Mouse (Mus musculus): Measurements from ENCODE around the gene Rad51b.

Gene Rad51b

GRCm38 (mm10) chr12:79297121-79297576 is at the start of gene Rad51b:
Gene Rad51b, plus strand, starts transcription at chr12:79297282.
- peaks cover 21% of the 10 kb centered on the region for H3K4me1 ChIP-seq (replicated peaks; ENCODE audit: low read depth, low read length)
- TF ChIP-seq NANOG (IDR thresholded peaks at IDR 0.05; ENCODE audit: borderline replicate concordance, low read length) (no peak), CTCF (conservative IDR thresholded peaks at IDR 0.05; ENCODE audit: low read length) (no peak), POU5F1 (IDR thresholded peaks at IDR 0.05; ENCODE audit: borderline replicate concordance, low read length) (no peak)
- H3K9me3 ChIP-seq (ENCODE audit: low read length) = no peaks in the 10 kb centered on the region
- peak within 1 kb of the TSS; percentile 89 for H3K4me3 ChIP-seq (replicated peaks; ENCODE audit: low read length)
- H3K36me3 ChIP-seq (ENCODE audit: insufficient read depth, low read length) = peaks cover 38% of the 10 kb centered on the region
- no peaks in the 10 kb centered on the region for H3K27me3 ChIP-seq (ENCODE audit: insufficient read depth, low read length)

DNA sequence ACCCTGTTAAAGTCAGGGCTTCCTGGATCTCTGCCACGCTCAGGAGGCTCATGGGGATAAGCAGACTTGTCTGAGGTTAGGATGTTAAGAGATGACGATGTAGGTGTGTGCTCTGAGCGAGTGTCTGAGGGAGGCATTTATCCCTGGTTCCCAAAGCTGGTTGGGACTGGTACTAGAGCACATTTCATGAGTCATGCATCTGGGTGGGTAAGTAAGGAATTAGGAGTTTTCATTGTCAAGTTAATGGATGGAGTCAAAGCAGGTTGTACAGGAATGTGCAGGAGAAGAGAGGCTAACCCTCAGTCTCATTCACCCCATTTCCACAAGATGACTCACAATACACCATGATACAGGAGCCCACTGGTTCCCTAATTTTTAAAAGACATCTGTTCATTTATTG is 49.0 kb upstream of the Rad51b start:
- TF ChIP-seq CTCF (conservative IDR thresholded peaks at IDR 0.05; ENCODE audit: low read length) (no peak), NANOG (IDR thresholded peaks at IDR 0.05; ENCODE audit: borderline replicate concordance, low read length) (no peak), POU5F1 (IDR thresholded peaks at IDR 0.05; ENCODE audit: borderline replicate concordance, low read length) (no peak)
- Histone ChIP-seq H3K36me3 (ENCODE audit: insufficient read depth, low read length) (peaks cover 100% of the 10 kb centered on the region), H3K9me3 (ENCODE audit: low read length) (no peaks in the 10 kb centered on the region), H3K4me3 (replicated peaks; ENCODE audit: low read length) (no peak overlapping the region), H3K4me1 (replicated peaks; ENCODE audit: low read depth, low read length) (0 out of 2 replicates have a peak, but pooled peaks cover 10% of the 10 kb centered on the region), H3K27me3 (ENCODE audit: insufficient read depth, low read length) (no peaks in the 10 kb centered on the region)

GRCm38 (mm10) chr12:79253294-79254053 is 43.6 kb upstream of the Rad51b start:
- Histone ChIP-seq H3K4me3 (replicated peaks; ENCODE audit: low read length) (no peak overlapping the region), H3K4me1 (replicated peaks; ENCODE audit: low read depth, low read length) (0 out of 2 replicates have a peak, but pooled peaks cover 5% of the 10 kb centered on the region), H3K27me3 (ENCODE audit: insufficient read depth, low read length) (no peaks in the 10 kb centered on the region), H3K9me3 (ENCODE audit: low read length) (no peaks in the 10 kb centered on the region), H3K36me3 (ENCODE audit: insufficient read depth, low read length) (peaks cover 97% of the 10 kb centered on the region)
- no peak for TF ChIP-seq POU5F1 (IDR thresholded peaks at IDR 0.05; ENCODE audit: borderline replicate concordance, low read length)
- TF ChIP-seq CTCF (conservative IDR thresholded peaks at IDR 0.05; ENCODE audit: low read length) = no peak
- no peak for TF ChIP-seq NANOG (IDR thresholded peaks at IDR 0.05; ENCODE audit: borderline replicate concordance, low read length)

GRCm38 (mm10) chr12:79254975-79255374 is 42.1 kb upstream of the Rad51b start:
- Histone ChIP-seq H3K4me3 (replicated peaks; ENCODE audit: low read length) (no peak overlapping the region), H3K9me3 (ENCODE audit: low read length) (no peaks in the 10 kb centered on the region), H3K36me3 (ENCODE audit: insufficient read depth, low read length) (peaks cover 93% of the 10 kb centered on the region), H3K4me1 (replicated peaks; ENCODE audit: low read depth, low read length) (no peaks in the 10 kb centered on the region), H3K27me3 (ENCODE audit: insufficient read depth, low read length) (no peaks in the 10 kb centered on the region)
- TF ChIP-seq CTCF (conservative IDR thresholded peaks at IDR 0.05; ENCODE audit: low read length) (no peak), POU5F1 (IDR thresholded peaks at IDR 0.05; ENCODE audit: borderline replicate concordance, low read length) (no peak), NANOG (IDR thresholded peaks at IDR 0.05; ENCODE audit: borderline replicate concordance, low read length) (no peak)

- no peak for TF ChIP-seq POU5F1 (IDR thresholded peaks at IDR 0.05; ENCODE audit: borderline replicate concordance, low read length)
- TF ChIP-seq NANOG (IDR thresholded peaks at IDR 0.05; ENCODE audit: borderline replicate concordance, low read length) = no peak
- no peak for TF ChIP-seq CTCF (conservative IDR thresholded peaks at IDR 0.05; ENCODE audit: low read length)
- H3K36me3 ChIP-seq (ENCODE audit: insufficient read depth, low read length) = peaks cover 92% of the 10 kb centered on the region
- H3K9me3 ChIP-seq (ENCODE audit: low read length) = no peaks in the 10 kb centered on the region
- no peak overlapping the region for H3K4me3 ChIP-seq (replicated peaks; ENCODE audit: low read length)
- H3K27me3 ChIP-seq (ENCODE audit: insufficient read depth, low read length) = no peaks in the 10 kb centered on the region
- no peaks in the 10 kb centered on the region for H3K4me1 ChIP-seq (replicated peaks; ENCODE audit: low read depth, low read length)
Measured at GRCm38 (mm10) chr12:79260154-79260553, 36.9 kb upstream of the Rad51b start.

GRCm38 (mm10) chr12:79261035-79261434 is 36.0 kb upstream of the Rad51b start:
- TF ChIP-seq CTCF (conservative IDR thresholded peaks at IDR 0.05; ENCODE audit: low read length) (peak; percentile 66), POU5F1 (IDR thresholded peaks at IDR 0.05; ENCODE audit: borderline replicate concordance, low read length) (no peak)
- Histone ChIP-seq H3K36me3 (ENCODE audit: insufficient read depth, low read length) (peaks cover 94% of the 10 kb centered on the region), H3K9me3 (ENCODE audit: low read length) (no peaks in the 10 kb centered on the region), H3K27me3 (ENCODE audit: insufficient read depth, low read length) (no peaks in the 10 kb centered on the region), H3K4me1 (replicated peaks; ENCODE audit: low read depth, low read length) (no peaks in the 10 kb centered on the region), H3K4me3 (replicated peaks; ENCODE audit: low read length) (no peak overlapping the region)

DNA sequence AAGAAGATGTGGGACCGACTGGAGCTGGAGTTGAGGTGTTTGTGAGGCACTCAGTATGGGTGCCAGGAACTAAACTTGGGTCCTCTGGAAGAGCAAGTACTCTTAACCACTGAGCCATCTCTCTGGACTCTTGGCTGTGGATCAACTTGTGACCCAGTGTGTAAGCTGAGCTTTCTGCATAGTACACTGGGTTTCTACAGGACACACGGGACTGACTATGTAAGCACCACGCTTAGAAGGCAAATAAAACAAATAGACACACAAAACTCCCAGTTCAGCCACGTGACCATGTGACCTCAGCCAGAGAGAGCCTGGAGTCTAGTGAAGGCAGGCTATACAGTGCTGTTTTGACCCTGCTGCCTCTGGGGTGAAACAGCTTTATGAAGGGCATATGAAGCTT is 24.5 kb upstream of the Rad51b start:
- Histone ChIP-seq H3K4me1 (replicated peaks; ENCODE audit: low read depth, low read length) (peaks cover 7% of the 10 kb centered on the region; the same call in 1 of the 2 replicates), H3K27me3 (ENCODE audit: insufficient read depth, low read length) (no peaks in the 10 kb centered on the region), H3K4me3 (replicated peaks; ENCODE audit: low read length) (no peak overlapping the region), H3K36me3 (ENCODE audit: insufficient read depth, low read length) (peaks cover 98% of the 10 kb centered on the region), H3K9me3 (ENCODE audit: low read length) (no peaks in the 10 kb centered on the region)
- TF ChIP-seq NANOG (IDR thresholded peaks at IDR 0.05; ENCODE audit: borderline replicate concordance, low read length) = no peak
- TF ChIP-seq POU5F1 (IDR thresholded peaks at IDR 0.05; ENCODE audit: borderline replicate concordance, low read length) = no peak
- no peak for TF ChIP-seq CTCF (conservative IDR thresholded peaks at IDR 0.05; ENCODE audit: low read length)

DNA sequence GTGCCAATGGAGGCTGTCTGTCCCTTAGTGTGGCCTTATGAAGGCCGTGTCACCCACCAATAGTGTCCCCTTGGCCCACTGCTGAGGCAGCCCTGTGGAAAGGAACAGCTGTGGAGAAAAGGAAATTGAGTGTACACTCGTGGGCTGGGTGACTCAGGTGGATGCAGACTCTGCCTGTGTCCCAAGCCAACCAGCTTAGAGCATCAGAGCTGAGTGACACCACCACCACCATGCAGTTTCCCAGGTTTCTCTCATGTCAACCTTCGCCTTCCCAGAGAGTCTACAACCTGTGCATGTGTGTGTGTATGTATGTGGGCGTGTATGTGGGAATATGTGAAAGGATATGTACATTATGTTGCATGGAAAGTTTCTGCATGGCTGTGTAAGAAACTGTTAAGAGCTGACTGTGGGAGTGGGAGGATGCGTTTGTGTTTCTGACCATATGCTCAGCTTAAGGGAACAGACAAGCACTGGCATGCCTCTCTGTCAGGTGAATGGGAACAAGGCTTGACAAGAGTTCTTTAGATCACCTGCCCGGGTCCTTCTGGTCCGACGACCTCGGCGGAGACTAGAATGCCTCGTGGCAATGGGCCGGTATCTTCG is 17.5 kb upstream of the Rad51b start:
- Histone ChIP-seq H3K4me3 (replicated peaks; ENCODE audit: low read length) (peak overlapping the region; percentile 60), H3K27me3 (ENCODE audit: insufficient read depth, low read length) (no peaks in the 10 kb centered on the region), H3K4me1 (replicated peaks; ENCODE audit: low read depth, low read length) (peaks cover 23% of the 10 kb centered on the region), H3K9me3 (ENCODE audit: low read length) (no peaks in the 10 kb centered on the region), H3K36me3 (ENCODE audit: insufficient read depth, low read length) (peaks cover 96% of the 10 kb centered on the region)
- TF ChIP-seq POU5F1 (IDR thresholded peaks at IDR 0.05; ENCODE audit: borderline replicate concordance, low read length) = no peak
- TF ChIP-seq NANOG (IDR thresholded peaks at IDR 0.05; ENCODE audit: borderline replicate concordance, low read length) = no peak
- no peak for TF ChIP-seq CTCF (conservative IDR thresholded peaks at IDR 0.05; ENCODE audit: low read length)

Measured in E14TG2a.4 (cell line).